Mouse (Mus musculus) Patski (cell line): ENCODE data around the gene Afmid. TPM values are rescaled to one million over a fixed set of nuclear protein-coding genes. Genes with fewer than 3 reads are reported as not detected.
A peak's percentile ranks its signal among the peaks of the same experiment; 100 is the strongest.

Source experiments
- ATAC-seq: fragments of 100-300 bp; one replicate; pipeline ENCODE4 v1.8.0; 2021
- CTCF ChIA-PET: fragments of 350-600 bp; sonication (Branson Sonifier 250); formaldehyde crosslinking; loops from one replicate; lab custom pipeline; 2022; ENCODE audit warnings: inconsistent platforms; lab: Charles Lee
- POLR2A ChIA-PET: fragments of 350-600 bp; sonication (Branson Sonifier 250); formaldehyde crosslinking; loops from one replicate; lab custom pipeline; 2022; ENCODE audit warnings: antibody characterized with exemption, inconsistent platforms; lab: Charles Lee
- DNase-seq: peaks from one replicate; pipeline ENCODE4 v3.0.0-alpha.2; 2011; ENCODE audit warnings: low read depth, low spot score
- H3K27me3 ChIP-seq: fragments of 371-371 bp; one replicate; pipeline ENCODE4 v1.5.1; 2021
- CTCF ChIP-seq: fragments of 100-300 bp; IDR thresholded peaks from one replicate; pipeline ENCODE4 v1.5.1; 2021
- in situ Hi-C: fragments of 300-500 bp; cut with MboI; formaldehyde crosslinking; loops from 3 replicates; pipeline ENCODE4 v1.11.1; 2018; ENCODE audit warnings: low pct_unique_long_range_greater_than_20kb, mixed read lengths
- polyA plus RNA-seq: library from polyadenylated mRNA; unstranded; gene quantifications from one replicate; pipeline ENCODE4 v1.2.3, GENCODE M21; 2021

The Afmid gene
- polyA plus RNA-seq, 1 experiment from 2014 or later, result 9.1 TPM

DNA sequence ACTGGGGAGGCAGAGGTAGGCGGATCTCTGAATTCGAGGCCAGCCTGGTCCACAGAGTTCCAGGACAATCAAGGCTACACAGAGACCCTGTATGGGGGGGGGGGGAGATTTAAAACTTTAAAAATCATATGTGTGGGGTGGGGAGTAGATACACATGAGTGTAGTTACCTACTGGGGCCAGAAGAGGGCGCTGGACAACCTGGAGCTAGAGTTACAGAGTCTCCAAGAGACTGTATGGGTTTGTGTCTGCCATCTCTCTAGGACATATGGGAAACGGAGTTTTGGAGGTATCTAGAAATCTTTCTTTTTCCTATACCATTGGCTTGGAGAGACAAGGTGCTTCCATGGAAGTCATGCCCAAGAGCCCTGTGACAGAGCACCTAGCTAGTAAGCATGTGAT is 48.7 kb downstream of the Afmid start:
- CTCF ChIA-PET, result interaction anchor here (0.6 to 1.9 kb wide), 4 partner anchors 9 to 230 kb away, joined by 3 to 4 read pairs (median 4); no protein-coding TSS in a partner anchor
- DNase-seq, result no peak
- TF ChIP-seq CTCF, result no peak
- ATAC-seq, result no peak
- in situ Hi-C loops, result loop anchor here (5.0 kb wide), 1 partner anchor 228 kb away; no protein-coding TSS in a partner anchor
- POLR2A ChIA-PET, result interaction anchor here (0.6 kb wide), 2 partner anchors 9 to 533 kb away, joined by 3 read pairs; no protein-coding TSS in a partner anchor
- H3K27me3 ChIP-seq, result no peaks in the 10 kb centered on the region

DNA sequence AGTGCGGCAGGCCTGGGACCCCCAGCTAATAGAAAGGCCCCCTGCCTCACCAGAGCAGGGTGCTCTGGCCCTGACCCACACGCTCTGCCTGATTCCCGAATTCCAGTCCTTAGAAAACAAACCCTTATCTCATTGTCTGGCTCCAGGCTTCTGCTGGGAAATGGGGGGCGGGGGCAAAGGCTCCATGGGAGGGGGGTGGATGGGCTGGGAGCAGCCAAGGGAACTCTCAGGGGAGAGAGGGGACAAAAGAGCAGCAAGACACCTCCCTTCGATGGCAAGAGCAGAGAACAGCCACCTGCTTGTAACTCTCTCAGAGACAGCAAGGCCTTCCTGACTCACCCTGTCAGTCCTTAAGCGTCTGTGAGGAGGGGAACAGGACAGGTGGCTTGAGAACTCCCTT is 50.0 kb downstream of the Afmid start:
- ATAC-seq, result no peak
- no peaks in the 10 kb centered on the region for H3K27me3 ChIP-seq
- DNase-seq, result no peak
- CTCF ChIA-PET, result no interaction called here
- no peak for TF ChIP-seq CTCF
- in situ Hi-C loops, result no loop called here
- POLR2A ChIA-PET, result no interaction called here

- POLR2A ChIA-PET, result interaction anchor here (1.0 to 1.9 kb wide), 2 partner anchors 90 to 131 kb away, joined by 3 to 6 read pairs; no protein-coding TSS in a partner anchor
- H3K27me3 ChIP-seq, result no peaks in the 10 kb centered on the region
- ATAC-seq (no peak), DNase-seq (peak; percentile 33)
- TF ChIP-seq CTCF, result no peak
- in situ Hi-C loops, result no loop called here
- CTCF ChIA-PET, result interaction anchor here (1.2 to 1.4 kb wide), 2 partner anchors 37 to 85 kb away, joined by 3 to 4 read pairs; no protein-coding TSS in a partner anchor
Observed at GRCm38 (mm10) chr11:117877917-117878745, 52.4 kb downstream of the Afmid start.

- DNase-seq (no peak), ATAC-seq (no peak)
- ChIA-PET POLR2A (interaction anchor here (1.0 to 1.9 kb wide), 2 partner anchors 89 to 131 kb away, joined by 3 to 6 read pairs; no protein-coding TSS in a partner anchor), CTCF (interaction anchor here (1.2 to 1.4 kb wide), 2 partner anchors 36 to 84 kb away, joined by 3 to 4 read pairs; no protein-coding TSS in a partner anchor)
- no peaks in the 10 kb centered on the region for H3K27me3 ChIP-seq
- in situ Hi-C loops, result no loop called here
- TF ChIP-seq CTCF, result no peak
Observed at GRCm38 (mm10) chr11:117878892-117879291, 53.2 kb downstream of the Afmid start.

- CTCF ChIA-PET, result interaction anchor here (1.4 kb wide), 1 partner anchor 83 kb away, joined by 4 read pairs; no protein-coding TSS in a partner anchor
- DNase-seq (peak; percentile 27), ATAC-seq (no peak)
- no peaks in the 10 kb centered on the region for H3K27me3 ChIP-seq
- no peak for TF ChIP-seq CTCF
- POLR2A ChIA-PET, result interaction anchor here (1.0 kb wide), 1 partner anchor 130 kb away, joined by 3 read pairs; no protein-coding TSS in a partner anchor
- in situ Hi-C loops, result no loop called here
Observed at GRCm38 (mm10) chr11:117879676-117880075, 54.0 kb downstream of the Afmid start.

DNA sequence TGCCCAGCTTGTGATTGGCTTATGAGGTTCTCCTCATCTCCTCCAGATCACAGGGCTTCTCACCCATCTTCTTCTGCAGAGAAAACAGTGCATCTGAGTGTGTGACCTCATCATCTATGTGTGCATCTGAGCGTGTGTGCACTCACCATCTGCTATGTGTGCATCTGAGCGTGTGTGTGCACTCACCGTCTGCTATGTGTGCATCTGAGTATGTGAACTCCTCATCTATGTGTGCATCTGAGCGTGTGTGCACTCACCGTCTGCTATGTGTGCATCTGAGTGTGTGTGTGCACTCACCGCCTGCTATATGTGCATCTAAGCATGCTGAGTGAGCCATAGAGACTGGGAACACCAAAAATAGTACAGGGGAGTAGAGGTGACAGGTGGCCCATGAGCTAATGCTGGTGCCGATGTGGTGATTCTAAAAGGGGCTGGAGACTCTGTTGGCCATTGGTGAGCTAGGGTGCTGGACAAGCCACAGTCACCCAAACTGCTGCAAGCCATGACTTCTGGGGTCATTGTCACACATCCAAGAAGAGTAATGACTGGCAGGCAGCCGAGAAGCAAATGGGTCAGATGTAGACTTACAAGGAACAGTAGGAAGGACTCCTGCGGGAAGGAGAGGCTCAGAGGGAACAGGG is 54.7 kb downstream of the Afmid start:
- TF ChIP-seq CTCF, result no peak
- DNase-seq, result no peak

GRCm38 (mm10) chr11:117880977-117881358 is 55.2 kb downstream of the Afmid start:
- POLR2A ChIA-PET, result no interaction called here

More for the DNA sequence above, 54.7 kb downstream of the Afmid start:
- ChIA-PET CTCF (interaction anchor here (0.7 to 0.8 kb wide), 2 partner anchors 10 to 87 kb away, joined by 3 read pairs; no protein-coding TSS in a partner anchor), POLR2A (no interaction called here)
- H3K27me3 ChIP-seq, result no peaks in the 10 kb centered on the region
- in situ Hi-C loops, result no loop called here
- ATAC-seq, result no peak

GRCm38 (mm10) chr11:117881787-117882186 is 56.1 kb downstream of the Afmid start:
- no peak for TF ChIP-seq CTCF
- POLR2A ChIA-PET, result interaction anchor here (0.7 kb wide), 1 partner anchor 160 kb away, joined by 3 read pairs; no protein-coding TSS in a partner anchor
- ATAC-seq (no peak), DNase-seq (no peak)
- in situ Hi-C loops, result no loop called here
- no peaks in the 10 kb centered on the region for H3K27me3 ChIP-seq
- CTCF ChIA-PET, result interaction anchor here (0.8 to 1.1 kb wide), 2 partner anchors 31 to 113 kb away, joined by 3 read pairs; no protein-coding TSS in a partner anchor

More at GRCm38 (mm10) chr11:117880977-117881358, 55.2 kb downstream of the Afmid start:
- H3K27me3 ChIP-seq, result no peaks in the 10 kb centered on the region
- no peak for TF ChIP-seq CTCF
- in situ Hi-C loops, result no loop called here
- ATAC-seq (no peak), DNase-seq (no peak)
- CTCF ChIA-PET, result interaction anchor here (0.7 to 1.1 kb wide), 4 partner anchors 10 to 114 kb away, joined by 3 read pairs; no protein-coding TSS in a partner anchor

DNA sequence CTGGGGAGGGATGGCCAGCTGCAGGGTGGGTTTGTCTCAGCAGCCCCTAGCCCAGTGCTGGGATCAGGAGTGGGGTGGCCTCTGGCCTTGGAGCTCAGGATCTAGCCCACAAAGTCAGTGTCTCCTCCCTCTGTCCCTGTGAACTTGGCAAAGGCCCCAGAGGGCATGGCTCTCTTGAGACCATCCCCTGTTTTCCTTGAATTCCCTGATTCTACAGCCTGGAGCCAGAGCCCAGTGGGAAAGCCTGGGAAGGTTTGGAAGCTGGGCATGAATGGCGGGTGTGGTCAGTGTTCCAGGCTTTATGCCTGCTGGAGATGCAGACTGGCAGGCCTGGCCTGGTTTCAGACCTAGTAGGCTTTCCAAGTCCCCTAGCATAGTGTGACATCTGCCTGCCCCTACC is 56.5 kb downstream of the Afmid start:
- DNase-seq, result no peak
- ChIA-PET POLR2A (interaction anchor here (0.7 kb wide), 1 partner anchor 160 kb away, joined by 3 read pairs; no protein-coding TSS in a partner anchor), CTCF (interaction anchor here (1.1 kb wide), 1 partner anchor 30 kb away, joined by 3 read pairs; no protein-coding TSS in a partner anchor)
- in situ Hi-C loops, result no loop called here
- no peaks in the 10 kb centered on the region for H3K27me3 ChIP-seq
- ATAC-seq, result no peak
- no peak for TF ChIP-seq CTCF

DNA sequence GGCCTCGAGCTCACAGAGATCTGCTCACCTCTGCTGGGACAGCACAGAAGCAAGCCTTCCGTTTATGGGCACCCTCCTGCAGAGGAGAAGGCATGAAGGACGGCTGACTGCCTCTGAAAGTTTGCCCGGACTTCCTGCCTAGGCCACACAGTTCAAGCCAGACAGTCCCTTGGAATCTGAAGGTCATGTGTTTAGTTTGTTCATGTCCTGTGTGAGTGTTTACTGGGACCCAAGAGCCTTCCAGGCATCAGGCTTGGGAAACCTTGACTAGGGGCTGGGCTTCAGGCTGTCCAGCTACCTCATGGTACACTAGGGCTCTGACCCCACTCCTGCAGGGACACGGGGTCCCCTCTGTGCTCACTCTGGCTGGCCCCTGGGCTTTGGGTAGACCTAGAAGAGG is 60.3 kb downstream of the Afmid start:
- ChIA-PET POLR2A (no interaction called here), CTCF (no interaction called here)
- ATAC-seq (no peak), DNase-seq (no peak)
- no peak for TF ChIP-seq CTCF
- in situ Hi-C loops, result loop anchor here (5.0 kb wide), 1 partner anchor 81 kb away; no protein-coding TSS in a partner anchor
- H3K27me3 ChIP-seq, result no peaks in the 10 kb centered on the region
